Mouse (Mus musculus) cerebellum, postnatal 10 days (tissue): ENCODE measurements at regions not wholly inside any gene's neighbourhood (a gene's known extent, or its start where the extent isn't known, plus 50 kb on each side); places are given as distances from the start of the nearest gene placed in this dataset.
A peak's percentile ranks its signal among the peaks of the same experiment; 100 is the strongest.
"Not testable (repeated sequence)": the region's sequence is repeated elsewhere in the genome, so short reads cannot be mapped to it uniquely, and the experiment has no call there.

Experiments
- DNase-seq, 2 experiments: peaks; one replicate each; pipeline ENCODE4 v3.0.0; 2021; ENCODE audit warnings: mixed read lengths in 2 of 2

DNA sequence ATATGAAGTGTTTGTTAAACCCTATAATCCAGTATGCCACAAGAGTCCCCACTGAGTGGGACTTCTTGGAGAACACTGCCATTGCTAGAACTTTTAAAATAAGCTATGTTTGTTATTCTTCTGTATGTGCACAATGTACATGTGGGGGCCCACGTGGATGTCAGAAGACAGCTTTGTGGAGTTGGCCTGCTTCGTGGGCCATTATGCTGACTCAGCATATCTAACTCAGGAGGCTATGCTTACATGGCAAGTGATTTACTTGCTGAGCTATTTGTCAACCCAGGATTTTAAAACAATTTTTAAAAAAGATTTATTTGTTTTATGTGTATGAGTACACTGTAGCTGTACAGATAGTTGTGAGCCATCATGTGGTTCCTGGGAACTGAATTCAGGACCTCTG, 207.6 kb upstream of the Steap1 start:
- DNase-seq, result no peak

GRCm38 (mm10) chr5:5955783-5956182, 206.7 kb upstream of the Steap1 start:
- DNase-seq, result no peak

GRCm38 (mm10) chr5:5925796-5926195, 176.7 kb upstream of the Steap1 start:
- peak; percentile 63 to 71 for DNase-seq

GRCm38 (mm10) chr5:5916427-5916826, 167.3 kb upstream of the Steap1 start:
- DNase-seq, result no peak

GRCm38 (mm10) chr5:5889376-5889775, 140.2 kb upstream of the Steap1 start:
- peak; percentile 42 to 52 for DNase-seq

GRCm38 (mm10) chr5:5873425-5873824, 124.3 kb upstream of the Steap1 start:
- DNase-seq, result no peak

GRCm38 (mm10) chr5:5856146-5856724, 107.1 kb upstream of the Steap1 start:
- DNase-seq, result no peak

DNA sequence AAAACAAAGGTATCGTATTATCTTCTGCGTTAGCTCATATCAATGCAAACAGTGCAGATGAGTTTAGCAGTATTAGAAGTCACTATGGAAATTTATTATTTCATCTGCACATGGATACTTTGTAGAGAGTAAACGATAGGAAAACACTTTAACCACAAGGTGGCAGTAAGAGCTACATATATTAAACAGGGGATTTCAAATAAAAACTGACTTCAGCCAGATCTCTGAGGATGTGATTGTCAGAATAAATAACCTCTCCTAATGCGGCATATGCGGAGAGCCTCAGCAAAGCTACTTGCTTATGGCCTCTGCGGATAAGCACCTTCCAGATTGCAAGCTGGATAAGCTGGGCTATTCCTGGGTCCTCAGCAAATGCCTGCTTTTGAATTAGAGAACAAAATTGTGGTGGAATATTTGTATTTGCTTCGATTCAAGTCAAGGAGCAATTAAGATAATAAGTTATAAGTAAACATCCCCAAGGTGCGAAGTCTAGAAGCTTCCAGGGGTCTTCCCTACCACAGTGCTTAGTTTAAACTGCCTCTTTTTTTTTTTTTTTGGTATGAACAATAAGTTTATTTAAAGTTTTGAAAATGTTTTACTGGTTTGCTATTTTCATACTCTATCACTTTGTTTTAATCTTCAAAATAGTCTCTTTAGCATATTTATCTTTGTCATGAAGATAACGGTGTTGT, 96.8 kb upstream of the Steap1 start:
- peak; percentile 36 to 81 for DNase-seq

GRCm38 (mm10) chr5:5844312-5844711, 95.2 kb upstream of the Steap1 start:
- no peak for DNase-seq

GRCm38 (mm10) chr5:5838767-5839166, 89.6 kb upstream of the Steap1 start:
- no peak for DNase-seq

DNA sequence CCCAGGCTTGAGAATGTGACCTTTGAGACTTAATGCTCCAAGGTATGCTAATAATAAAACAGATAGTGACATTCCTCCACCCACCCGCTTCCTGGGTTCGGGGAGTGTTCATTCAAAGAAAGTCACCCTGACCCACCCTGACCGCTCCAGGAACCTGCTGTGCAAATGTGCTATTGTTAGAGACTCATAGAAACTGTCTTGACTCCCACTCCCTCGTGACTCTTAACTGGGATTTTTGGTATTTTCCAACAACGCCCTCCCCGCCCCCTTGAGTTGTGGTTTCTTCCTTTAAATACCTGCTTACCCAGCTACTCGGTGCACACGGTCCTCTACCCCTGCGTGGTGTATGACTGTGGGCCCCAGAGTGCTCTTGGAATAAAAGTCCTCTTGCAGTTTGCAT, 73.5 kb upstream of the Steap1 start:
- not testable (repeated sequence) for DNase-seq
